Mouse (Mus musculus) midbrain, embryonic 12.5 days (tissue): ENCODE results near the gene Wdr18. TPM values are rescaled to one million over a fixed set of nuclear protein-coding genes. Genes with fewer than 3 reads are reported as not detected.

Source experiments
- ATAC-seq: fragments of 200-750 bp; cut with Nextera tagmentation; 2 replicates; pipeline ENCODE4 v1.8.0; 2017; ENCODE audit warnings: low read depth, moderate TSS enrichment, moderate library complexity; ENCODE audit not compliant: low FRiP score
- H3K27ac ChIP-seq: fragments of 300-500 bp; sonication (generic); replicated peaks from 2 replicates; pipeline ENCODE4 v1.5.1; 2016; ENCODE audit warnings: mild to moderate bottlenecking
- H3K27me3 ChIP-seq: fragments of 300-500 bp; sonication (generic); 2 replicates; pipeline ENCODE4 v1.6.1; 2016; ENCODE audit warnings: mild to moderate bottlenecking
- H3K36me3 ChIP-seq: fragments of 300-500 bp; sonication (generic); 2 replicates; pipeline ENCODE4 v1.6.1; 2016
- H3K4me1 ChIP-seq: fragments of 300-500 bp; sonication (generic); 2 replicates; pipeline ENCODE4 v1.6.1; 2016
- H3K4me2 ChIP-seq: fragments of 300-500 bp; sonication (generic); replicated peaks from 2 replicates; pipeline ENCODE4 v1.6.1; 2016; ENCODE audit warnings: mild to moderate bottlenecking, moderate library complexity
- H3K4me3 ChIP-seq: fragments of 300-500 bp; sonication (generic); 2 replicates; pipeline ENCODE4 v1.5.1; 2016; ENCODE audit warnings: mild to moderate bottlenecking
- H3K9ac ChIP-seq: fragments of 300-500 bp; sonication (generic); replicated peaks from 2 replicates; pipeline ENCODE4 v1.6.1; 2016; ENCODE audit warnings: mild to moderate bottlenecking, moderate library complexity
- H3K9me3 ChIP-seq: fragments of 300-500 bp; sonication (generic); 2 replicates; pipeline ENCODE4 v1.6.1; 2016; ENCODE audit warnings: mild to moderate bottlenecking
- WGBS: fragments of 180-500 bp; shearing (Covaris S2); methylation state at CpG from one replicate; pipeline ENCODE4 v1.1.7; 2016; 5-methylcytosine and 5-hydroxymethylcytosine counted together
- polyA plus RNA-seq: library from polyadenylated mRNA; unstranded; fragments of >200 nt; fragmentation: Nextera tagmentation; extraction: Ambion mirVana; gene quantifications from 2 replicates; pipeline ENCODE4 v1.2.1, GENCODE M21; 2016

Gene Wdr18
- polyA plus RNA-seq, 1 experiment from 2014 or later = 97.0 TPM

GRCm38 (mm10) chr10:79940749-79941148, 19.2 kb upstream of the Wdr18 start:
- H3K4me2 ChIP-seq = no peak overlapping the region
- H3K9ac ChIP-seq = no peak overlapping the region
- H3K9me3 ChIP-seq = no peaks in the 10 kb centered on the region
- no peak overlapping the region for H3K4me3 ChIP-seq
- WGBS = 67% methylated on average over 7 of the region's 7 CpGs
- H3K27me3 ChIP-seq = no peaks in the 10 kb centered on the region
- no peak overlapping the region for H3K27ac ChIP-seq
- no peak for ATAC-seq
- peaks cover 22% of the 10 kb centered on the region for H3K4me1 ChIP-seq
- H3K36me3 ChIP-seq = peaks cover 19% of the 10 kb centered on the region; the same call in 1 of the 2 replicates

- Histone ChIP-seq H3K4me3 (no peak overlapping the region), H3K4me1 (peaks cover 27% of the 10 kb centered on the region), H3K27me3 (no peaks in the 10 kb centered on the region), H3K36me3 (peaks cover 11% of the 10 kb centered on the region; the same call in 1 of the 2 replicates), H3K9ac (no peak overlapping the region), H3K9me3 (no peaks in the 10 kb centered on the region), H3K4me2 (no peak overlapping the region), H3K27ac (no peak overlapping the region)
- 90% methylated on average over 1 of the region's 1 CpGs for WGBS
- no peak for ATAC-seq
Observed at GRCm38 (mm10) chr10:79942988-79943387, 17.0 kb upstream of the Wdr18 start.

- 78% methylated on average over 9 of the region's 9 CpGs for WGBS
- Histone ChIP-seq H3K27ac (peak overlapping the region; percentile 27; the same call in 1 of the 2 replicates), H3K9ac (no peak overlapping the region), H3K4me2 (no peak overlapping the region), H3K4me1 (peaks cover 27% of the 10 kb centered on the region), H3K4me3 (no peak overlapping the region), H3K9me3 (no peaks in the 10 kb centered on the region), H3K36me3 (peaks cover 11% of the 10 kb centered on the region; the same call in 1 of the 2 replicates), H3K27me3 (no peaks in the 10 kb centered on the region)
- no peak for ATAC-seq
Observed at GRCm38 (mm10) chr10:79943471-79943901, 16.5 kb upstream of the Wdr18 start.

- peaks cover 25% of the 10 kb centered on the region for H3K36me3 ChIP-seq
- 0 out of 2 replicates have a peak overlapping the region, but pooled peaks have one; percentile 4 for H3K4me2 ChIP-seq
- peaks cover 27% of the 10 kb centered on the region for H3K4me1 ChIP-seq
- no peak overlapping the region for H3K4me3 ChIP-seq
- no peak overlapping the region for H3K9ac ChIP-seq
- no peaks in the 10 kb centered on the region for H3K9me3 ChIP-seq
- ATAC-seq = peak; percentile 66
- peak overlapping the region; percentile 52 for H3K27ac ChIP-seq
- 21% methylated on average over 16 of the region's 16 CpGs for WGBS
- H3K27me3 ChIP-seq = no peaks in the 10 kb centered on the region
Observed at GRCm38 (mm10) chr10:79945507-79946234, 14.3 kb upstream of the Wdr18 start.

- peaks cover 27% of the 10 kb centered on the region for H3K4me1 ChIP-seq
- no peaks in the 10 kb centered on the region for H3K27me3 ChIP-seq
- no peak overlapping the region for H3K4me3 ChIP-seq
- H3K27ac ChIP-seq = 0 out of 2 replicates have a peak overlapping the region, but pooled peaks have one; percentile 52
- peaks cover 35% of the 10 kb centered on the region for H3K36me3 ChIP-seq
- H3K9me3 ChIP-seq = no peaks in the 10 kb centered on the region
- no peak for ATAC-seq
- H3K4me2 ChIP-seq = no peak overlapping the region
- no peak overlapping the region for H3K9ac ChIP-seq
- 19% methylated on average over 7 of the region's 7 CpGs for WGBS
Observed at GRCm38 (mm10) chr10:79946752-79947322, 13.1 kb upstream of the Wdr18 start.

- H3K27me3 ChIP-seq = no peaks in the 10 kb centered on the region
- H3K4me1 ChIP-seq = peaks cover 27% of the 10 kb centered on the region
- no peak overlapping the region for H3K27ac ChIP-seq
- H3K4me3 ChIP-seq = no peak overlapping the region
- H3K36me3 ChIP-seq = peaks cover 32% of the 10 kb centered on the region
- no peak overlapping the region for H3K9ac ChIP-seq
- WGBS = 74% methylated on average over 6 of the region's 6 CpGs
- H3K4me2 ChIP-seq = no peak overlapping the region
- no peak for ATAC-seq
- no peaks in the 10 kb centered on the region for H3K9me3 ChIP-seq
Observed at GRCm38 (mm10) chr10:79947502-79947901, 12.4 kb upstream of the Wdr18 start.

- H3K4me1 ChIP-seq = peaks cover 19% of the 10 kb centered on the region
- H3K36me3 ChIP-seq = peaks cover 44% of the 10 kb centered on the region
- no peak overlapping the region for H3K9ac ChIP-seq
- no peak overlapping the region for H3K4me3 ChIP-seq
- H3K27me3 ChIP-seq = no peaks in the 10 kb centered on the region
- H3K9me3 ChIP-seq = no peaks in the 10 kb centered on the region
- ATAC-seq = no peak
- 94% methylated on average over 4 of the region's 4 CpGs for WGBS
- H3K27ac ChIP-seq = no peak overlapping the region
- no peak overlapping the region for H3K4me2 ChIP-seq
Observed at GRCm38 (mm10) chr10:79949873-79950272, 10.1 kb upstream of the Wdr18 start.

GRCm38 (mm10) chr10:79950661-79951060, 9.3 kb upstream of the Wdr18 start:
- Histone ChIP-seq H3K27ac (no peak overlapping the region), H3K27me3 (no peaks in the 10 kb centered on the region), H3K9ac (no peak overlapping the region), H3K4me1 (peaks cover 13% of the 10 kb centered on the region), H3K4me3 (no peak overlapping the region), H3K9me3 (no peaks in the 10 kb centered on the region), H3K36me3 (peaks cover 44% of the 10 kb centered on the region), H3K4me2 (no peak overlapping the region)
- no peak for ATAC-seq
- WGBS = 82% methylated on average over 18 of the region's 18 CpGs

GRCm38 (mm10) chr10:79953946-79954345, 6.0 kb upstream of the Wdr18 start:
- no peak for ATAC-seq
- 87% methylated on average over 6 of the region's 6 CpGs for WGBS

GRCm38 (mm10) chr10:79955691-79956090, 4.3 kb upstream of the Wdr18 start:
- no peak for ATAC-seq
- Histone ChIP-seq H3K36me3 (peaks cover 23% of the 10 kb centered on the region), H3K9me3 (no peaks in the 10 kb centered on the region), H3K9ac (peak overlapping the region; percentile 34; the same call in 1 of the 2 replicates), H3K4me1 (peaks cover 6% of the 10 kb centered on the region), H3K4me2 (no peak overlapping the region), H3K27me3 (no peaks in the 10 kb centered on the region), H3K27ac (no peak overlapping the region), H3K4me3 (no peak overlapping the region)
- WGBS = 76% methylated on average over 9 of the region's 9 CpGs

More at GRCm38 (mm10) chr10:79953946-79954345, 6.0 kb upstream of the Wdr18 start:
- Histone ChIP-seq H3K4me1 (0 out of 2 replicates have a peak, but pooled peaks cover 2% of the 10 kb centered on the region), H3K36me3 (peaks cover 39% of the 10 kb centered on the region), H3K9ac (no peak overlapping the region), H3K9me3 (no peaks in the 10 kb centered on the region), H3K4me3 (no peak overlapping the region), H3K27ac (no peak overlapping the region), H3K4me2 (no peak overlapping the region), H3K27me3 (no peaks in the 10 kb centered on the region)

GRCm38 (mm10) chr10:79956643-79957154, 3.3 kb upstream of the Wdr18 start:
- Histone ChIP-seq H3K4me1 (peaks cover 11% of the 10 kb centered on the region), H3K36me3 (peaks cover 17% of the 10 kb centered on the region), H3K4me3 (no peak overlapping the region), H3K27me3 (no peaks in the 10 kb centered on the region), H3K27ac (no peak overlapping the region), H3K4me2 (no peak overlapping the region), H3K9ac (no peak overlapping the region), H3K9me3 (no peaks in the 10 kb centered on the region)
- no peak for ATAC-seq
- 14% methylated on average over 4 of the region's 4 CpGs for WGBS

GRCm38 (mm10) chr10:79958140-79958816, 1.7 kb upstream of the Wdr18 start:
- Histone ChIP-seq H3K9me3 (no peaks in the 10 kb centered on the region), H3K4me1 (peaks cover 11% of the 10 kb centered on the region), H3K4me3 (no peak overlapping the region), H3K27me3 (no peaks in the 10 kb centered on the region), H3K36me3 (peaks cover 22% of the 10 kb centered on the region), H3K9ac (no peak overlapping the region), H3K27ac (no peak overlapping the region), H3K4me2 (peak overlapping the region; percentile 1; the same call in 1 of the 2 replicates)
- no peak for ATAC-seq
- 12% methylated on average over 21 of the region's 21 CpGs for WGBS
